Mouse (Mus musculus) liver, embryonic 16.5 days (tissue): ENCODE measurements around the gene Galnt2. TPM values are rescaled to one million over a fixed set of nuclear protein-coding genes. Genes with fewer than 3 reads are reported as not detected.

ENCODE experiments used
- ATAC-seq: fragments of 200-750 bp; cut with Nextera tagmentation; 2 replicates; pipeline ENCODE4 v1.8.0; 2017; ENCODE audit warnings: low read depth, mild to moderate bottlenecking, moderate number of reproducible peaks, moderate library complexity
- H3K27ac ChIP-seq: fragments of 300-500 bp; sonication (generic); 2 replicates; pipeline ENCODE4 v1.5.1; 2014; ENCODE audit warnings: mild to moderate bottlenecking, low read length
- H3K27me3 ChIP-seq: fragments of 300-500 bp; sonication (generic); 2 replicates; pipeline ENCODE4 v1.6.1; 2014; ENCODE audit warnings: low read depth, low read length, mixed read lengths; ENCODE audit not compliant: control insufficient read depth, insufficient read depth
- H3K36me3 ChIP-seq: fragments of 300-500 bp; sonication (generic); 2 replicates; pipeline ENCODE4 v1.6.1; 2014; ENCODE audit warnings: mild to moderate bottlenecking; ENCODE audit not compliant: control insufficient read depth, insufficient read depth
- H3K4me1 ChIP-seq: fragments of 300-500 bp; sonication (generic); 2 replicates; pipeline ENCODE4 v1.6.1; 2014; ENCODE audit warnings: low read depth, low read length, mixed read lengths; ENCODE audit not compliant: control insufficient read depth
- H3K4me2 ChIP-seq: fragments of 300-500 bp; sonication (generic); 2 replicates; pipeline ENCODE4 v1.6.1; 2014; ENCODE audit warnings: low read depth, low read length, mixed read lengths
- H3K4me3 ChIP-seq: fragments of 300-500 bp; sonication (generic); 2 replicates; pipeline ENCODE4 v1.5.1; 2014; ENCODE audit warnings: low read depth, mild to moderate bottlenecking, low read length
- H3K9ac ChIP-seq: fragments of 300-500 bp; sonication (generic); 2 replicates; pipeline ENCODE4 v1.6.1; 2014; ENCODE audit warnings: low read depth, low read length
- H3K9me3 ChIP-seq: fragments of 300-500 bp; sonication (generic); replicated peaks from 2 replicates; pipeline ENCODE4 v1.6.1; 2016; ENCODE audit warnings: low read length; ENCODE audit not compliant: control insufficient read depth
- WGBS: fragments of 180-500 bp; shearing (Covaris S2); extraction: QIAGEN DNeasy Blood & Tissue Kit; methylation state at CpG from one replicate; pipeline ENCODE4 v1.1.7; 2014; ENCODE audit not compliant: insufficient replicate concordance; 5-methylcytosine and 5-hydroxymethylcytosine counted together
- polyA plus RNA-seq: library from polyadenylated mRNA; unstranded; fragments of >200 nt; fragmentation: Nextera tagmentation; extraction: Ambion mirVana; gene quantifications from 2 replicates; pipeline ENCODE4 v1.2.1, GENCODE M21; 2015

The Galnt2 gene
- polyA plus RNA-seq, 1 experiment from 2014 or later: 13.3 TPM

DNA sequence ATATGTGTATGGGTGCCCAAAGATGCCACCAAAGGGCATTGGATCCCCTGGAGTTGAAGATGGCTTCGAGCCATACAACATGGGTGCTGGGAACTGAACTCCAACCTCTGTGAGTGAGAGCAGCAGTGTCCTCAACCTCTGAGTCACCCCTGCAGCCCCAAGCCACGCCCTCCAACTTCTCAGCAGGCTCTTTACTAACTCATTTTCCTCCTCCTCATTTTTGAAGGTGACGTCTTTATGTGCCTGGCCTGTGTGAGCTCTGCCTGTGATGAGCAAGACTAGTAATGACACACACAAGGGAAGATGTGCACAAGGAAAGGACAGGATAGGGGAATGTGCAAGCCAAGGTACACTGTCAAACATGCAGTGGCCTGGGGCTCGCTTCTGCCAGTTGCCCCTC lies 28.0 kb downstream of the Galnt2 start:
- Histone ChIP-seq H3K9me3 (no peaks in the 10 kb centered on the region), H3K9ac (no peak overlapping the region), H3K36me3 (no peaks in the 10 kb centered on the region), H3K27me3 (no peaks in the 10 kb centered on the region), H3K4me1 (peaks cover 6% of the 10 kb centered on the region), H3K27ac (no peak overlapping the region), H3K4me3 (no peak overlapping the region), H3K4me2 (no peak overlapping the region)
- WGBS: 67% methylated on average over 4 of the region's 4 CpGs
- no peak for ATAC-seq

DNA sequence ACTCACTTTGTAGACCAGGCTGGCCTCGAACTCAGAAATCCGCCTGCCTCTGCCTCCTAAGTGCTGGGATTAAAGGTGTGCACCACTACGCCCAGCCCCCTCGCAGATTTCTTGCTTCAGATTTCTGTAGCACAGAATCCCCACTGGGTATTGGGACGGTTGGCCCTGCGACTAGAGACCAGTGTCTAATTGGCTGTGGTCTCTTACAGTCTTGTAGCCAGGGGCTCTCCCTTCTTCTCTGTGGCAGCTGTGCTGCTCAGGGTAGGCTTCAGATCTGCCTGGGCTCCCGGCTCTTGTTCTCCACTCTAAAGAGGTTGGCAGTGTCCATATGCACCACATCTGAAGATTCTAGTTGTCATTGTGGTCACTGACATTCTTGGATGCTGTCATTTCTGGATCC lies 28.7 kb downstream of the Galnt2 start:
- H3K9me3 ChIP-seq: no peaks in the 10 kb centered on the region
- H3K27me3 ChIP-seq: no peaks in the 10 kb centered on the region
- no peak overlapping the region for H3K4me3 ChIP-seq
- H3K4me2 ChIP-seq: no peak overlapping the region
- no peak overlapping the region for H3K27ac ChIP-seq
- H3K9ac ChIP-seq: no peak overlapping the region
- 57% methylated on average over 7 of the region's 7 CpGs for WGBS
- no peak for ATAC-seq
- H3K36me3 ChIP-seq: no peaks in the 10 kb centered on the region
- peaks cover 9% of the 10 kb centered on the region for H3K4me1 ChIP-seq

DNA sequence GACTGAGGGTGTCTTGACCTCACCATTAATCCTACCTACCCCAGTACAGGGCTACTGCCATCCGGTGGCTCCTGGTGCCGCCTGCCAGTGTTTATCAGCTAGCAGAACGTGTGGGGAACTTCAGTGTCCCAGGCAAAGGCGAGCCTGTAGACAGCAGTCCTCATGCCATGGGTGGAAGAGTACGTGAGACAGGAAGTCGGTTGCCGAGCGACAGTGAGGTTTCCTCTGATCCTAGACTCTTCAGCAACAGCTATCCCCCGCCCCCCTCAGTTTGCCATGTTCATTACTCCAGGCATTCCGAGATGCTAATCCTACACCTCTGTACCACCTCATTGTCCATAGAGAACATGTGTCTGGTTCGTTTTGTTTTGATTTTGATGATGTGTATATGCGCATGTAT lies 29.2 kb downstream of the Galnt2 start:
- H3K4me2 ChIP-seq: no peak overlapping the region
- no peaks in the 10 kb centered on the region for H3K36me3 ChIP-seq
- no peaks in the 10 kb centered on the region for H3K9me3 ChIP-seq
- peak; percentile 22; the same call in 1 of the 2 replicates for ATAC-seq
- no peaks in the 10 kb centered on the region for H3K27me3 ChIP-seq
- 22% methylated on average over 12 of the region's 12 CpGs for WGBS
- no peak overlapping the region for H3K4me3 ChIP-seq
- H3K9ac ChIP-seq: no peak overlapping the region
- peaks cover 9% of the 10 kb centered on the region for H3K4me1 ChIP-seq
- H3K27ac ChIP-seq: no peak overlapping the region

DNA sequence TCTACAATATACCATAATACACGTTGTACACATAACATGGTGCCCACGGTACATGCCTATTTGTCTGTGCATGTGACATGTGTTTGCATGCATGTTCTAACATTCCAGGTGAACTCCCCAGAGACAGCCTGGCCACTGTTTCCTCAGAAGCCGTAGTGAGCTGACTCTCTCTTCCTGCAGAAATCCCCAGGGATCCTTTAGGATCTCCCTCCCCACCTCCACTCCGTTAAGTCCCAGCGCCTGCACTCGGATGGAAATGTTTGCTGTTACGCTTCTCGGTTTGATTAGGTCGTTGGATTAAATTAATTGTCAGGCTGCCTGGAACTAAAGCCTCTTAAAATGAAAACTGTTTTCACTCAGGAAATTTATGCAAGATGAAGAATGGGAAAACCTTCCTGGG lies 31.9 kb downstream of the Galnt2 start:
- peaks cover 15% of the 10 kb centered on the region for H3K4me1 ChIP-seq
- no peak overlapping the region for H3K9ac ChIP-seq
- H3K4me3 ChIP-seq: no peak overlapping the region
- H3K36me3 ChIP-seq: no peaks in the 10 kb centered on the region
- no peaks in the 10 kb centered on the region for H3K9me3 ChIP-seq
- 71% methylated on average over 9 of the region's 9 CpGs for WGBS
- H3K27me3 ChIP-seq: no peaks in the 10 kb centered on the region
- H3K4me2 ChIP-seq: no peak overlapping the region
- no peak for ATAC-seq
- H3K27ac ChIP-seq: no peak overlapping the region

DNA sequence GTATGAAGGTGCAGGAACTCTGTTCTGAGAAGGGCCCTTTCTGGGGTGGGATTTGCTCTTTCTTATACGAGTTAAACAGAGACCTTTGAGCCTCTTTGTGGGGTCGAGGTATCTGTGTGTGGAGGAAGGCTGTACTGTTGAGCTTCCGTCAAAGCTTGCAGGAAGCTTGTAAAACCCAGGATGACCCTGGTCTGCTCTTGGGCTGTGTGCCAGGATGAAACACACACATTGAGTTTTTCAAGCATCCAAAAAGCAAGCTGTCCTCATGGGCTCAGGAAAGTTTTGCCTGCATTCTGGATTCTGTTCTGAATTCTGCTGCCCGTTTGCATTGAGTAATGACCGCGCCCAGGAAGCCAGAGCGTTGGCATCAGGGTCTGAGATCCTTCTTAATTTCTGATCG lies 32.8 kb downstream of the Galnt2 start:
- Histone ChIP-seq H3K9me3 (no peaks in the 10 kb centered on the region), H3K27me3 (no peaks in the 10 kb centered on the region), H3K4me3 (no peak overlapping the region), H3K9ac (no peak overlapping the region), H3K27ac (no peak overlapping the region), H3K36me3 (no peaks in the 10 kb centered on the region), H3K4me1 (peaks cover 15% of the 10 kb centered on the region), H3K4me2 (no peak overlapping the region)
- no peak for ATAC-seq
- WGBS: 67% methylated on average over 8 of the region's 8 CpGs

DNA sequence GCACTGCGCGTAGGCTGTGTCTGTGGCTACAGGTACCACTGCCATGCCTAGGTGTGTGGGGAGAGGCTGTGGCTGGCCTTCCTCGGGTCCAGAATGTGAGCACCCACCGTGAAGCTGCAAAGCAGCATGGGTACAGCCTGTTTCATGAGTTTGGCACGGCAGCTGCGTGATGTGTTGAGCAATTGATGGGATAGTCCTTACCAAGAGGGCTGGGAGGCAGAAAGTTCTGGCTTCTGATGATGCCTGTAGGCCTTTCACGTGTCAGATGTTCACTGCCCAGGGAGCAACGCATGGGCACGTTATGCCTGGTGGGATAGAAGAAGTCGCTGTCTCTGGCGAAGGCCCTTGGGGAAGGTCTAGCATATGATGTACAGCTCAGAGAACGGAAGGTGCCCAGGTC lies 33.5 kb downstream of the Galnt2 start:
- Histone ChIP-seq H3K36me3 (no peaks in the 10 kb centered on the region), H3K4me3 (no peak overlapping the region), H3K4me1 (peaks cover 15% of the 10 kb centered on the region), H3K4me2 (no peak overlapping the region), H3K9me3 (no peaks in the 10 kb centered on the region), H3K27ac (no peak overlapping the region), H3K9ac (no peak overlapping the region), H3K27me3 (no peaks in the 10 kb centered on the region)
- ATAC-seq: no peak
- WGBS: 88% methylated on average over 12 of the region's 12 CpGs

DNA sequence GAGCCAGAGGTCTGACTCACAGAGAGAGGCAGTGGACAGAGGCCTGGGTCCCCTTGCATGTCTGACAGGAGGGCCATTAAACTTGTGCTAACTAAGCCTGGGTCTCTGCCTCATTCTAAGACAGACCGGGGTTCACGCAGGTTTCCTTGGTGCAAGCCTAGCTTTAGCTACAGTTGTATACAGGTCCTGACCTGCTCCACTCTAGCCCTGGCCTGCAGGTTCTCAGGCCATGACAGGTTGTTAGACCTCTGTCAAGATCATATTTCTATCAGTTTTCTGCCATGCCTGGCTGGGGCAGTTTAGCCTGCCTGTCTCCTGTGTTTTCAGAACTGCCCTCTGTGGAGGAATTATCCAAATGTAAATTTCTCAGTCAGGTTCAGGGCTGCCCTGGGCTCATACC lies 33.9 kb downstream of the Galnt2 start:
- Histone ChIP-seq H3K9me3 (no peaks in the 10 kb centered on the region), H3K36me3 (no peaks in the 10 kb centered on the region), H3K4me3 (no peak overlapping the region), H3K4me1 (peaks cover 13% of the 10 kb centered on the region), H3K27ac (no peak overlapping the region), H3K9ac (no peak overlapping the region), H3K27me3 (no peaks in the 10 kb centered on the region), H3K4me2 (no peak overlapping the region)
- 91% methylated on average over 2 of the region's 2 CpGs for WGBS
- no peak for ATAC-seq

DNA sequence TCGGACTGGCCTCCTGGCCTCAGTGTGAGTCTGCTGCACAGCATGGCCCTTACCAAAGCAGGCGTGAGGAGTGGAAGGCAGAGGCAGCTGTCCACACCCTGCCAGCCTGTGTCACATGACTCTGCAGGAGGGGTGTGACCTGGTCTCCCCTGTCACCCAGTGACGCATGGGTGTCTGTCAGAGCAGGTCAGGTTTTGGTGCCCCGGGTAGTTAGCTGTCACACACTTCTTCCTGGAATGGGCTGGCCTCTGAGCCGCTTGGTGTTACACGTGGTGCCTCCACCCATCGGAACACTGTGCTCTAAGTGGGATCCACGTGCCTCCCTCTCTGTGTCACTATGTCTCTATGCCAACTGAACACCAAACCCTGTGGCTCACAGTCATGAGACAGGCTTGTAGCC lies 34.6 kb downstream of the Galnt2 start:
- peaks cover 12% of the 10 kb centered on the region for H3K4me1 ChIP-seq
- 38% methylated on average over 8 of the region's 8 CpGs for WGBS

DNA sequence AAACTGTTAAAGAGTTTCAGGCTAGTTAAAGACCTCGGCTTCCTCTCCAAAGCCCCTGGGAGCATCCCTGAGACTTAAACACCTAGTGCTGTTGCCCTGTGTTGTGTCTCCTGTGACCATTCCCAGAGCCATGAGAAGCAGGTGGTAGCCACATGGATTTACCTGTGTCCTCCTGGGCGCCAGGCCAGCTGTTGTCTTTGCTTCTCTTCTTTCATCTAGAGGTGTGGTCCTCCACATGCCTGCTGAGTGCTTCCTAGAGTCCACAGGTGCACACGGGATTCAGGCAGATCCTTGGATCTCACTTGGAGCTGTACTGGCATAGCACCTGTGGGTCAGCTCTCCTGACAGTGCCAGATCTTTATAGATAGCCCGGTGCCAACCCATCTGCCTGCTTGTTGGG lies 36.0 kb downstream of the Galnt2 start:
- no peak overlapping the region for H3K27ac ChIP-seq
- H3K4me1 ChIP-seq: peaks cover 14% of the 10 kb centered on the region
- H3K9ac ChIP-seq: no peak overlapping the region

More for the DNA sequence above, 34.6 kb downstream of the Galnt2 start:
- Histone ChIP-seq H3K4me3 (no peak overlapping the region), H3K36me3 (no peaks in the 10 kb centered on the region), H3K27me3 (no peaks in the 10 kb centered on the region), H3K9ac (no peak overlapping the region), H3K4me2 (no peak overlapping the region), H3K27ac (no peak overlapping the region), H3K9me3 (no peaks in the 10 kb centered on the region)
- ATAC-seq: peak; percentile 75

DNA sequence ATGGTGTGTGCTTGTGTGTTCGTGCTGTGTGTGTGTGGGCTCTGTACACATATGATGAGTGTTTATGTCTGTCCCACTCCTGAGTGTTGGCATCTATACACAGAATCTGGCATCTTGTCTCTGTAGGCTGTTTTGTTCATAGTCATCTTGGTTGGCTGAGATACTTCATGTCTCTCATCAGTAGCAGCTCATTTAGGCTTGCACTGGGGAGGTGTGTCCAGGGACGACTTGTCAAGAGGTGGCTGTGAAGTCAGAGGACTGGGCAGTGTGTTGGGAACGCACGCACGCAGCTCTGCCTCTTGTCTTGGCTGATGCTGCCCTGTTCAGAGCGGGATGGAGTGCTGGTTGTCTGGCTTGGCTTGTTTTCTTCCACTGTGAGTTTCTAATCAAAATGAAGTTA lies 39.3 kb downstream of the Galnt2 start:
- H3K9ac ChIP-seq: no peak overlapping the region
- no peaks in the 10 kb centered on the region for H3K27me3 ChIP-seq
- no peak overlapping the region for H3K4me3 ChIP-seq
- peaks cover 12% of the 10 kb centered on the region for H3K4me1 ChIP-seq
- no peak for ATAC-seq
- WGBS: 71% methylated on average over 6 of the region's 6 CpGs
- H3K9me3 ChIP-seq: no peaks in the 10 kb centered on the region
- H3K36me3 ChIP-seq: no peaks in the 10 kb centered on the region
- no peak overlapping the region for H3K4me2 ChIP-seq
- H3K27ac ChIP-seq: no peak overlapping the region

More for the DNA sequence above, 36.0 kb downstream of the Galnt2 start:
- 58% methylated on average over 4 of the region's 4 CpGs for WGBS
- Histone ChIP-seq H3K27me3 (no peaks in the 10 kb centered on the region), H3K36me3 (no peaks in the 10 kb centered on the region), H3K4me3 (no peak overlapping the region), H3K9me3 (no peaks in the 10 kb centered on the region), H3K4me2 (no peak overlapping the region)
- no peak for ATAC-seq
